Mouse (Mus musculus): ENCODE measurements at regions not wholly inside any gene's neighbourhood (a gene's known extent, or its start where the extent isn't known, plus 50 kb on each side); places are given as distances from the start of the nearest gene placed in this dataset.

DNA sequence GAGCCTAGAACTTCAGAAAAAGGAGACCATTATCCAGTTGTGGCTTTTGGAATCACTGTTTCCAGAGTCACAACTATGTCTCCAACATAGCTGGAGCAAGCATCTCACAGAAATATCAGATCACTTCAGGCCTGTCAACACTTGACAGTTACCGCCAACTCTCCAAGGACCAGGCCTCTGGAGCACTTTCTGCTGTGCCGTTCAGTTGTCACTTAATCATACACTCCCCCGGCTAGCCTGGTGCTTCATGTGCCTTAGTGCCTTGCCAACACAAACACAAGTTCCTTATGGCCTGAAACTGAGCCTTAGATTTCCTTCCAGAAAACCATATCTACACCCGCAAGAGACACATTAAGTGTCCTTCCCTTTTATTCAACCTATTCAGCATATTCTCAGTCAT is 421.8 kb downstream of the Meis1 start:
- Histone ChIP-seq H3K27ac (replicated peaks) (no peak overlapping the region), H3K9me3 (no peaks in the 10 kb centered on the region), H3K4me3 (no peak overlapping the region), H3K27me3 (replicated peaks; ENCODE audit: low read depth, poor library complexity, severe bottlenecking) (no peaks in the 10 kb centered on the region), H3K36me3 (replicated peaks) (no peaks in the 10 kb centered on the region), H3K4me1 (no peaks in the 10 kb centered on the region)
- 86% methylated on average over 4 of the region's 4 CpGs for WGBS
- no peak for DNase-seq (ENCODE audit: low spot score)

DNA sequence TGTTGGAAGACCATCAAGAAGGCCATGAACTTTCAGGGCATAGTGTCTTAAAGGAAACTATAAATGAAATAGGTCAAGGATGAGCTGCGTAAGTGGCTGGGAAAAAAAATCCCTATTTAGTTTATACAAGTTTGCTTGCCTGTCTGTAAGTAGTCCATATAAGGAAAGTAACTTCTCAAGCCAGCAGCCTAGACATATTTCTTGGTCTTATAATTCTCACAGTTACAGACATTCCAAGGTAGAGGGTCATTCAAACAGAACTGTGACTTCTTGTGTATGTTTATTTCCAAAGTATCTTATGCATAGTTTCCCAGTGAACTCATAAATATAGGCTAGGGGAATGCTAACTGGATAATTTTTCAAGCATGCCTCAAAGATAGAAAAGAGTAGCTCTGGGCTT is 428.3 kb downstream of the Meis1 start:
- no peak for DNase-seq (ENCODE audit: low spot score)
- Histone ChIP-seq H3K9me3 (no peaks in the 10 kb centered on the region), H3K36me3 (replicated peaks) (no peaks in the 10 kb centered on the region), H3K4me1 (no peaks in the 10 kb centered on the region), H3K27me3 (replicated peaks; ENCODE audit: low read depth, poor library complexity, severe bottlenecking) (no peaks in the 10 kb centered on the region), H3K27ac (replicated peaks) (no peak overlapping the region), H3K4me3 (no peak overlapping the region)
- WGBS, result 93% methylated on average over 1 of the region's 1 CpGs

DNA sequence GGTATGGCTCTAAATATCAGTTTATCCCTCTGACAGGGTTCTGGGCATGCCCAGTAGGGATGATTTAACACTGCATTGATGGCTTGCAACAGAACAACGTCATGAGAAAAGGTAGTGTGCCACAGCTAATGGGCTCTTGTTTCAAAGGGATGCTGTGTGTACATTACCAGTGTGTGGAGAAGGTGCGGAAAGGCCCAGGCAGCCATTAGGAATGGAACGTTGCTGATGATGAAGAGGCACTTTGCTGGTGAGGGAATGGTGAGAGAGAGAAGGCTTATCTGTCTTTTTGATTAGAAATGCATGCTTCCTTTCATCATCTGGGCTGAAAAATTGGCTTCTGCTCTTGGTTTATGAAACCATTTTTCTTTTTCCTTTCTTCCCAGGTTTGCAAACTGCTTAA is 432.3 kb downstream of the Meis1 start:
- 83% methylated on average over 3 of the region's 3 CpGs for WGBS
- Histone ChIP-seq H3K36me3 (replicated peaks) (no peaks in the 10 kb centered on the region), H3K9me3 (no peaks in the 10 kb centered on the region), H3K27me3 (replicated peaks; ENCODE audit: low read depth, poor library complexity, severe bottlenecking) (no peaks in the 10 kb centered on the region), H3K4me3 (no peak overlapping the region), H3K27ac (replicated peaks) (no peak overlapping the region), H3K4me1 (0 out of 2 replicates have a peak, but pooled peaks cover 3% of the 10 kb centered on the region)
- no peak for DNase-seq (ENCODE audit: low spot score)

- Histone ChIP-seq H3K27ac (replicated peaks) (no peak overlapping the region), H3K36me3 (replicated peaks) (no peaks in the 10 kb centered on the region), H3K27me3 (replicated peaks; ENCODE audit: low read depth, poor library complexity, severe bottlenecking) (no peaks in the 10 kb centered on the region), H3K4me1 (0 out of 2 replicates have a peak, but pooled peaks cover 3% of the 10 kb centered on the region), H3K9me3 (no peaks in the 10 kb centered on the region), H3K4me3 (no peak overlapping the region)
- 69% methylated on average over 8 of the region's 8 CpGs for WGBS
- DNase-seq (ENCODE audit: low spot score), result no peak
Observed at GRCm38 (mm10) chr11:18585031-18585430, 433.8 kb downstream of the Meis1 start.

- WGBS, result 91% methylated on average over 1 of the region's 1 CpGs
- Histone ChIP-seq H3K4me3 (no peak overlapping the region), H3K36me3 (replicated peaks) (no peaks in the 10 kb centered on the region), H3K4me1 (0 out of 2 replicates have a peak, but pooled peaks cover 3% of the 10 kb centered on the region), H3K9me3 (no peaks in the 10 kb centered on the region), H3K27me3 (replicated peaks; ENCODE audit: low read depth, poor library complexity, severe bottlenecking) (no peaks in the 10 kb centered on the region), H3K27ac (replicated peaks) (no peak overlapping the region)
- no peak for DNase-seq (ENCODE audit: low spot score)
Observed at GRCm38 (mm10) chr11:18582781-18583161, 436.0 kb downstream of the Meis1 start.

GRCm38 (mm10) chr11:18581997-18582780 is 436.6 kb downstream of the Meis1 start:
- H3K27me3 ChIP-seq (replicated peaks; ENCODE audit: low read depth, poor library complexity, severe bottlenecking), result no peaks in the 10 kb centered on the region
- DNase-seq (ENCODE audit: low spot score), result no peak
- no peak overlapping the region for H3K4me3 ChIP-seq
- WGBS, result 91% methylated on average over 2 of the region's 2 CpGs
- H3K9me3 ChIP-seq, result no peaks in the 10 kb centered on the region
- H3K36me3 ChIP-seq (replicated peaks), result no peaks in the 10 kb centered on the region
- H3K4me1 ChIP-seq, result 0 out of 2 replicates have a peak, but pooled peaks cover 3% of the 10 kb centered on the region
- H3K27ac ChIP-seq (replicated peaks), result no peak overlapping the region

- 88% methylated on average over 8 of the region's 8 CpGs for WGBS
- no peaks in the 10 kb centered on the region for H3K9me3 ChIP-seq
- H3K27me3 ChIP-seq (replicated peaks; ENCODE audit: low read depth, poor library complexity, severe bottlenecking), result no peaks in the 10 kb centered on the region
- H3K4me3 ChIP-seq, result no peak overlapping the region
- 0 out of 2 replicates have a peak, but pooled peaks cover 3% of the 10 kb centered on the region for H3K4me1 ChIP-seq
- no peak overlapping the region for H3K27ac ChIP-seq (replicated peaks)
- no peak for DNase-seq (ENCODE audit: low spot score)
- no peaks in the 10 kb centered on the region for H3K36me3 ChIP-seq (replicated peaks)
Observed at GRCm38 (mm10) chr11:18581078-18581800, 437.5 kb downstream of the Meis1 start.

GRCm38 (mm10) chr11:18571557-18572209 is 447.1 kb downstream of the Meis1 start:
- H3K36me3 ChIP-seq (replicated peaks), result no peaks in the 10 kb centered on the region
- H3K4me1 ChIP-seq, result no peaks in the 10 kb centered on the region

GRCm38 (mm10) chr11:18563011-18563410 is 455.8 kb downstream of the Meis1 start:
- no peaks in the 10 kb centered on the region for H3K9me3 ChIP-seq
- 94% methylated on average over 2 of the region's 2 CpGs for WGBS
- H3K27me3 ChIP-seq (replicated peaks; ENCODE audit: low read depth, poor library complexity, severe bottlenecking), result no peaks in the 10 kb centered on the region
- H3K4me3 ChIP-seq, result no peak overlapping the region
- H3K36me3 ChIP-seq (replicated peaks), result no peaks in the 10 kb centered on the region
- DNase-seq (ENCODE audit: low spot score), result no peak
- peaks cover 6% of the 10 kb centered on the region for H3K4me1 ChIP-seq
- H3K27ac ChIP-seq (replicated peaks), result no peak overlapping the region

More at GRCm38 (mm10) chr11:18571557-18572209, 447.1 kb downstream of the Meis1 start:
- no peak for DNase-seq (ENCODE audit: low spot score)
- Histone ChIP-seq H3K27me3 (replicated peaks; ENCODE audit: low read depth, poor library complexity, severe bottlenecking) (no peaks in the 10 kb centered on the region), H3K4me3 (no peak overlapping the region), H3K9me3 (no peaks in the 10 kb centered on the region), H3K27ac (replicated peaks) (no peak overlapping the region)
- WGBS, result 95% methylated on average over 4 of the region's 4 CpGs

DNA sequence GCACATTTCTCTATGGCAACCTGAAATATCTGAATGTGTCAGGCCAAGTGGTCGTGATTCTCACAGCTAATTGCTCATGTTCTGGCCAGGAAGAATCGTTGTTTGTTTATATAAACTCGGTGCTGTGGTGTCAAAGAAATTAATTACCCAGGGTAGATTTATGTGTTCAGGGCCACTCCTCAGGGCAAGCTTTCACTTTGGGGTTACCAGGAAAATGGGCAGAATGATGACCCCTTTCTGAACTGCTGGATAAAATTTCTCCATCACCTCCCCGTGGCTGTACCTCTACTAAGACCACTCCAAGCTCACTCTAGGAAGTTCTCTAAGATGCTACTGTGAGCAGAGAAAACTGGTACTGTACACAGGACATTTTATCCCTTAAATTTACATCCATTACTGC is 460.1 kb downstream of the Meis1 start:
- H3K9me3 ChIP-seq, result no peaks in the 10 kb centered on the region
- H3K4me1 ChIP-seq, result peaks cover 10% of the 10 kb centered on the region
- no peak overlapping the region for H3K4me3 ChIP-seq
- no peaks in the 10 kb centered on the region for H3K36me3 ChIP-seq (replicated peaks)
- no peaks in the 10 kb centered on the region for H3K27me3 ChIP-seq (replicated peaks; ENCODE audit: low read depth, poor library complexity, severe bottlenecking)
- no peak for DNase-seq (ENCODE audit: low spot score)
- WGBS, result 42% methylated on average over 4 of the region's 4 CpGs
- H3K27ac ChIP-seq (replicated peaks), result no peak overlapping the region

- Histone ChIP-seq H3K4me3 (no peak overlapping the region), H3K4me1 (0 out of 2 replicates have a peak, but pooled peaks cover 4% of the 10 kb centered on the region), H3K27me3 (replicated peaks; ENCODE audit: low read depth, poor library complexity, severe bottlenecking) (no peaks in the 10 kb centered on the region), H3K27ac (replicated peaks) (no peak overlapping the region), H3K9me3 (no peaks in the 10 kb centered on the region), H3K36me3 (replicated peaks) (no peaks in the 10 kb centered on the region)
- no peak for DNase-seq (ENCODE audit: low spot score)
- WGBS, result 73% methylated on average over 2 of the region's 2 CpGs
Observed at GRCm38 (mm10) chr11:18535592-18535857, 483.3 kb downstream of the Meis1 start.

DNA sequence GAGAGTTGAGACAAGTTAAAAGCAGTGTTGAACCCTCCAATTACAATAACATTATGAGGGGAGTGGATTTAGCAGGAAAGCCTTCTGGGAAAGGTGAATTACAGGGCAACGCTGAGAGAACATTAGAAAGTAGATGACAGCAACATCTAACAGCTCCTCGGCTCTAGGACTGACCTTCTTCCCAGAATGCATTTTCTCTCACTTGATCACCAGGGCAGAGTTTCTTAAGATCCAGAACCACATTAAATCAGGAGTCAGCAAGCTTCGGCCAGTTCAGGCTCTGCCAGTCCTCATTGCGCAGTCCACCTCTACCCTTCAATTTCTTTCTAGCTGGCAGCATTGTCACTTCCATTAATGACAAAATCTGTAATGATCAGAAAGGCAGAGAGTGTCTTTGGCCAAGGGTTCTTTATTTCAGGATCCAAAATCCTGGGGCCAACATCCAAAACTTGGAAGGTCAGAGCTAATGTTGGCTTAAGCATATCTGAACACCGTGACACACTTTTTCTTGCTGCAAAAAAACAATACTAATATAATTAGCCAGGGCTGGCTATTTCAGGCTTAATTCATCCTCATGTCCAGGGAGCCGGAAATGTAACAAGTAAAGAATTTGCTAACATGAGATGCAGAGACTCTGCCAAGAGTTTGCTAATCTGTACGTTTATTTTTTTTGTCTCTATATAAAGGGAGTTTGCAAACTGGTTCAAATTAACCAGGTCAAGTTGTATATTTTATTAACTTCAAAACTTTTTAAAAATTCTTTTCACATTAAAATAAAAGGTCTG is 483.8 kb downstream of the Meis1 start:
- Histone ChIP-seq H3K27ac (replicated peaks) (no peak overlapping the region), H3K36me3 (replicated peaks) (no peaks in the 10 kb centered on the region), H3K4me3 (no peak overlapping the region), H3K9me3 (no peaks in the 10 kb centered on the region), H3K4me1 (0 out of 2 replicates have a peak, but pooled peaks cover 4% of the 10 kb centered on the region), H3K27me3 (replicated peaks; ENCODE audit: low read depth, poor library complexity, severe bottlenecking) (no peaks in the 10 kb centered on the region)
- DNase-seq (ENCODE audit: low spot score), result no peak
- 77% methylated on average over 7 of the region's 7 CpGs for WGBS
